8 mouse cellular contexts compared by ENCODE assay signal in the genomic region with DNA sequence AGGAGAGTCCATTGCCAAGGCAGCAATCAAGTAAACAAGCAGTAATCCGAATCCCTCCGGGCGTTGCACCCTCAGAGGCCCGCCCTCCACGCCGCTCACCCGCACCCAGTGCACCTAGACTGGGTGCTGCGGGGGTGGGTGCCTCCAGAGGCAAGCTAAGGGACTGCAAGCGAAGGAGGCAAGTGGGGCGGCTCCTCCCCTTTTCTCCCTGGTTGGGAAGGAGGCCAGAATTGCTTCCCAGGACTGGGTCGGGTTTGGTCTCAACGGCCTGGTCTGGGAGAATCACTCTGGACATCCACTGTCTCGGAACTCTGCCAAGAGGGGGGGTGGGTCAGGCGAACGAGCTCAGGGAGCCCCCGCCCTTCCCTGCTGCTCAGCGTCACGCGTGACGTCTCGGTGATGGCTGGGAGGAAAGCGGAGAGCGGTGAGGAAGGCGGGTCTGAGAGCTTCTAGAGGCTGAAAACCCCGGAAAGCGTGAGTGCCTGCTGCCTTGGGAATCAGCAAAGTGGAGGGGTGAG. TPM values are rescaled to one million over a fixed set of nuclear protein-coding genes. Genes with fewer than 3 reads are reported as not detected.
DNase-seq lines count a peak whose midpoint lies in the region; ATAC-seq and TF ChIP-seq lines count a peak whose summit lies in the region.

A gene (plus strand): TSS at position 87 of the 518 bp plus-strand sequence.

- no peaks in the 10 kb centered on the region for H3K9me3 ChIP-seq in embryonic facial prominence, embryonic 14.5 days (ENCODE audit: control insufficient read depth, low read length)
- no peaks in the 10 kb centered on the region for H3K9me3 ChIP-seq in limb, embryonic 12.5 days
- no peaks in the 10 kb centered on the region for H3K9me3 ChIP-seq in midbrain, embryonic 14.5 days (ENCODE audit: control insufficient read depth, low read length)

- H3K36me3 ChIP-seq in embryonic facial prominence, embryonic 14.5 days (ENCODE audit: control insufficient read depth, insufficient read depth, low read length): peaks cover 26% of the 10 kb centered on the region
- no peaks in the 10 kb centered on the region for H3K36me3 ChIP-seq in heart, adult 2 months (ENCODE audit: control insufficient read depth, insufficient read depth, low read length)
- H3K36me3 ChIP-seq in limb, embryonic 12.5 days: peaks cover 29% of the 10 kb centered on the region
- H3K36me3 ChIP-seq in midbrain, embryonic 14.5 days (ENCODE audit: control insufficient read depth, insufficient read depth, low read length): peaks cover 29% of the 10 kb centered on the region

- peak within 1 kb of the TSS; percentile 51 for H3K4me3 ChIP-seq in embryonic facial prominence, embryonic 14.5 days (ENCODE audit: low read depth, low read length)
- peak within 1 kb of the TSS; percentile 52 for H3K4me3 ChIP-seq in heart, adult 2 months
- peak within 1 kb of the TSS; percentile 49 for H3K4me3 ChIP-seq in limb, embryonic 12.5 days (replicated peaks)
- H3K4me3 ChIP-seq in midbrain, embryonic 14.5 days (replicated peaks; ENCODE audit: low read depth, low read length): peak within 1 kb of the TSS; percentile 49

- intact Hi-C loops in heart, adult 2 months (cut with DNase I): no loop called here

- H3K79me2 ChIP-seq in heart, adult 2 months (replicated peaks; ENCODE audit: control insufficient read depth, insufficient read depth, low read length): no peaks in the 10 kb centered on the region

- peaks cover 7% of the 10 kb centered on the region; the same call in 1 of the 2 replicates for H3K27me3 ChIP-seq in embryonic facial prominence, embryonic 14.5 days (replicated peaks; ENCODE audit: control insufficient read depth, insufficient read depth, low read length)
- no peaks in the 10 kb centered on the region for H3K27me3 ChIP-seq in heart, adult 2 months (ENCODE audit: control insufficient read depth, insufficient read depth, low read length)
- peaks cover 42% of the 10 kb centered on the region for H3K27me3 ChIP-seq in limb, embryonic 12.5 days
- H3K27me3 ChIP-seq in midbrain, embryonic 14.5 days (ENCODE audit: control insufficient read depth, insufficient read depth, low read length): peaks cover 8% of the 10 kb centered on the region; the same call in 1 of the 2 replicates

- WGBS in embryonic facial prominence, embryonic 14.5 days: 0% methylated on average over 24 of the region's 26 CpGs
- under 1% methylated on average over 26 of the region's 26 CpGs for WGBS in heart, adult 2 months
- WGBS in limb, embryonic 12.5 days: under 1% methylated on average over 26 of the region's 26 CpGs
- under 1% methylated on average over 26 of the region's 26 CpGs for WGBS in midbrain, embryonic 14.5 days

- peak within 1 kb of the TSS; percentile 79 for H3K4me2 ChIP-seq in embryonic facial prominence, embryonic 14.5 days (ENCODE audit: low read depth, low read length)
- peak within 1 kb of the TSS; percentile 77 for H3K4me2 ChIP-seq in limb, embryonic 12.5 days
- H3K4me2 ChIP-seq in midbrain, embryonic 14.5 days (ENCODE audit: low read length): peak within 1 kb of the TSS; percentile 85

- H3K27ac ChIP-seq in embryonic facial prominence, embryonic 14.5 days (replicated peaks; ENCODE audit: low read depth, low read length): peak within 1 kb of the TSS; percentile 94
- H3K27ac ChIP-seq in heart, adult 2 months: peak within 1 kb of the TSS; percentile 95
- peak within 1 kb of the TSS; percentile 76 for H3K27ac ChIP-seq in limb, embryonic 12.5 days
- H3K27ac ChIP-seq in midbrain, embryonic 14.5 days (replicated peaks; ENCODE audit: low read depth, low read length): peak within 1 kb of the TSS; percentile 91

- TF ChIP-seq EP300 in heart, adult 2 months (IDR thresholded peaks at IDR 0.05; ENCODE audit: insufficient read depth, low read depth, low read length): no peak

- TF ChIP-seq POLR2A in heart, adult 2 months (IDR thresholded peaks at IDR 0.05; ENCODE audit: insufficient read depth, low read depth, low read length): peak; percentile 82

- H3K9ac ChIP-seq in embryonic facial prominence, embryonic 14.5 days (ENCODE audit: low read depth, low read length): peak within 1 kb of the TSS; percentile 70
- peak within 1 kb of the TSS; percentile 66 for H3K9ac ChIP-seq in heart, adult 2 months (ENCODE audit: low read depth, low read length)
- H3K9ac ChIP-seq in limb, embryonic 12.5 days (replicated peaks): peak within 1 kb of the TSS; percentile 65
- peak within 1 kb of the TSS; percentile 66 for H3K9ac ChIP-seq in midbrain, embryonic 14.5 days (replicated peaks; ENCODE audit: low read length)

- H3K4me1 ChIP-seq in embryonic facial prominence, embryonic 14.5 days (ENCODE audit: control insufficient read depth, insufficient read depth, low read length): peaks cover 20% of the 10 kb centered on the region
- peaks cover 2% of the 10 kb centered on the region; the same call in 1 of the 2 replicates for H3K4me1 ChIP-seq in heart, adult 2 months (ENCODE audit: control insufficient read depth, insufficient read depth, low read length)
- H3K4me1 ChIP-seq in limb, embryonic 12.5 days (replicated peaks): peaks cover 26% of the 10 kb centered on the region
- peaks cover 35% of the 10 kb centered on the region for H3K4me1 ChIP-seq in midbrain, embryonic 14.5 days (ENCODE audit: control insufficient read depth, insufficient read depth, low read length)

- peak; percentile 84 for ATAC-seq in embryonic facial prominence, embryonic 14.5 days (ENCODE audit: low read depth)
- ATAC-seq in limb, embryonic 12.5 days (ENCODE audit: insufficient number of reproducible peaks, insufficient read depth, low FRiP score, low TSS enrichment, low read depth): peak; percentile 69
- ATAC-seq in midbrain, embryonic 14.5 days (ENCODE audit: low FRiP score, low TSS enrichment): peak; percentile 85

- DNase-seq in 3T3-L1 (ENCODE audit: low read depth, low spot score): peak; percentile 99
- DNase-seq in adrenal gland, postnatal 4 days (ENCODE audit: low spot score in 2 of 2): peak; percentile 80 to 90
- DNase-seq in embryonic facial prominence, embryonic 14.5 days (ENCODE audit: low spot score): peak; percentile 93
- peak; percentile 95 for DNase-seq in heart, adult 2 months
- peak; percentile 90 to 91 for DNase-seq in kidney, adult 8-10 months
- peak; percentile 93 for DNase-seq in midbrain, embryonic 14.5 days
- DNase-seq in spleen, adult 12 weeks (ENCODE audit: low spot score): peak; percentile 78

- peak; percentile 93 for TF ChIP-seq CTCF in heart, adult 2 months (IDR thresholded peaks at IDR 0.05)

RNA-seq across cellular contexts. Expression of the gene that starts here (rescaled TPM):
- total RNA-seq in adrenal gland, postnatal 4 days (2021): 10 to 100 TPM; 70.9 to 72.4 TPM
- 28.1 and 31.1 TPM in 2 replicates for polyA plus RNA-seq in embryonic facial prominence, embryonic 14.5 days (2014; fragmentation: Nextera tagmentation; extraction: Ambion mirVana)
- total RNA-seq in heart, adult 2 months (2021): 10 to 100 TPM; 10.0 to 11.1 TPM
- polyA plus RNA-seq in heart, adult 2 months (2012; rRNA removed): 15.5 and 18.7 TPM in 2 replicates
- polyA plus RNA-seq in limb, embryonic 12.5 days (2016; fragmentation: Nextera tagmentation; extraction: Ambion mirVana): 18.3 and 19.2 TPM in 2 replicates
- polyA plus RNA-seq in midbrain, embryonic 14.5 days (2014; fragmentation: Nextera tagmentation; extraction: Ambion mirVana): 71.1 and 72.7 TPM in 2 replicates

Comparison
In these comparisons a context has a peak if more than half of its experiments do, and no peak if none do; other contexts are left out.
1. Peak in every context shown above with its lines: DNase-seq, ATAC-seq, H3K4me3 ChIP-seq and H3K27ac ChIP-seq.
2. RNA of the gene that starts here (total RNA-seq): 70.9 to 72.4 TPM in adrenal gland, postnatal 4 days; 10.0 to 11.1 TPM in heart, adult 2 months; every median in the first group is over 4 times any median in the second.